Comparison of ENCODE assay signal across 11 mouse cellular contexts in the genomic region with DNA sequence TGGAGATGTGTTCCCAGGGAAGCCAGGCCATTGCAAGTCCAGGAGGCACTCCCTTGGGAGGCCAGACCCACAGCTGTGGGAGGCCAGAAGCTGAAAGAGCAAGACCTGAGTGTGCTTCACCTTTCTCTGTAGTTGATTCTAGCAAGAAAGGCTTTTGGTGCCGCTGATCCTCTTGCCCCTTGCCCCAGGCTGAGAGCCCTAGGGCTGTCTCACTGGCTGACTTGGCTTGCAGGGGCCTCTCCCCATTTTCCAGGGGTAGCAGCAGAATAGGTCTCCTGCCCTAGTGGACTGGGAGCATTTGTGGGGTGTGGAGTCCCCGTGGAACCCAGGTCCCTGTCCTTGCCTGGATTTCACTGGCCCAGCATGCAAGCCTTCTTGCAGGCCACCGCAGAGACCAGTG. TPM values are rescaled to one million over a fixed set of nuclear protein-coding genes. Genes with fewer than 3 reads are reported as not detected.
A peak's percentile ranks its signal among the peaks of the same experiment; 100 is the strongest.
DNase-seq lines count a peak whose midpoint lies in the region; ATAC-seq and TF ChIP-seq lines count a peak whose summit lies in the region.
"Had no signal": no experiment of that assay in that cellular context is flagged by ENCODE, and none has a peak within 500 bp of the region (broad histone marks: within the 10 kb centered on the region; RNA-seq: fewer than 3 reads in every experiment).

No protein-coding gene starts in this region.

- H3K4me2 ChIP-seq in heart, embryonic 12.5 days: peak overlapping the region; percentile 63
- H3K4me2 ChIP-seq in forebrain, embryonic 15.5 days (replicated peaks): peak overlapping the region; percentile 77
- peak overlapping the region; percentile 75 for H3K4me2 ChIP-seq in limb, embryonic 15.5 days

- DNase-seq in heart, postnatal 4 days: no peak
- no peak for DNase-seq in thymus, postnatal 14 days
- no peak for DNase-seq in embryo, embryonic 11 days

- peaks cover 22% of the 10 kb centered on the region for H3K27me3 ChIP-seq in heart, embryonic 12.5 days (replicated peaks)
- H3K27me3 ChIP-seq in E14TG2a.4 (ENCODE audit: insufficient read depth, low read length): peaks cover 86% of the 10 kb centered on the region
- H3K27me3 ChIP-seq in forebrain, embryonic 15.5 days: no peaks in the 10 kb centered on the region
- peaks cover 8% of the 10 kb centered on the region; the same call in 1 of the 2 replicates for H3K27me3 ChIP-seq in limb, embryonic 15.5 days

- peak overlapping the region; percentile 34 for H3K4me3 ChIP-seq in heart, embryonic 12.5 days
- H3K4me3 ChIP-seq in E14TG2a.4 (replicated peaks; ENCODE audit: low read length): peak overlapping the region; percentile 68
- H3K4me3 ChIP-seq in forebrain, embryonic 15.5 days: peak overlapping the region; percentile 45
- H3K4me3 ChIP-seq in limb, embryonic 15.5 days: peak overlapping the region; percentile 45

- peak overlapping the region; percentile 60 for H3K9ac ChIP-seq in heart, embryonic 12.5 days
- H3K9ac ChIP-seq in forebrain, embryonic 15.5 days (replicated peaks): peak overlapping the region; percentile 66
- H3K9ac ChIP-seq in limb, embryonic 15.5 days: no peak overlapping the region; the same call in 1 of the 2 replicates
- H3K9ac ChIP-seq: liver, embryonic 14.5 days had no signal

- WGBS in heart, embryonic 12.5 days: 29% methylated on average over 3 of the region's 3 CpGs
- WGBS in forebrain, embryonic 15.5 days: 15% methylated on average over 3 of the region's 3 CpGs
- 34% methylated on average over 3 of the region's 3 CpGs for WGBS in limb, embryonic 15.5 days

- TF ChIP-seq CTCF in E14TG2a.4 (conservative IDR thresholded peaks at IDR 0.05; ENCODE audit: low read length): no peak

- no peak for ATAC-seq in heart, embryonic 12.5 days (ENCODE audit: insufficient number of reproducible peaks, low FRiP score)
- ATAC-seq in forebrain, embryonic 15.5 days (replicated peaks): peak; percentile 8; the same call in 1 of the 2 replicates
- no peak for ATAC-seq in limb, embryonic 15.5 days (ENCODE audit: insufficient number of reproducible peaks, low FRiP score, low TSS enrichment, low read depth)
- no peak for ATAC-seq in erythroid progenitor cell, adult 5-6 weeks (replicated peaks; ENCODE audit: low FRiP score, poor library complexity, severe bottlenecking)

- H3K4me1 ChIP-seq in heart, embryonic 12.5 days (replicated peaks): peaks cover 50% of the 10 kb centered on the region
- H3K4me1 ChIP-seq in E14TG2a.4 (replicated peaks; ENCODE audit: low read depth, low read length): peaks cover 73% of the 10 kb centered on the region
- peaks cover 18% of the 10 kb centered on the region for H3K4me1 ChIP-seq in forebrain, embryonic 15.5 days
- peaks cover 38% of the 10 kb centered on the region for H3K4me1 ChIP-seq in limb, embryonic 15.5 days

- H3K27ac ChIP-seq in heart, embryonic 12.5 days (ENCODE audit: poor library complexity, severe bottlenecking): peak overlapping the region; percentile 61
- peak overlapping the region; percentile 77 for H3K27ac ChIP-seq in forebrain, embryonic 15.5 days (replicated peaks)
- peak overlapping the region; percentile 61; the same call in 1 of the 2 replicates for H3K27ac ChIP-seq in limb, embryonic 15.5 days
- H3K27ac ChIP-seq: liver, embryonic 14.5 days had no signal

- no peaks in the 10 kb centered on the region for H3K9me3 ChIP-seq in heart, embryonic 12.5 days (replicated peaks)
- H3K9me3 ChIP-seq in E14TG2a.4 (ENCODE audit: low read length): no peaks in the 10 kb centered on the region
- no peaks in the 10 kb centered on the region for H3K9me3 ChIP-seq in forebrain, embryonic 15.5 days
- H3K9me3 ChIP-seq in limb, embryonic 15.5 days: no peaks in the 10 kb centered on the region

- H3K36me3 ChIP-seq in heart, embryonic 12.5 days: 0 out of 2 replicates have a peak, but pooled peaks cover 10% of the 10 kb centered on the region
- no peaks in the 10 kb centered on the region for H3K36me3 ChIP-seq in E14TG2a.4 (ENCODE audit: insufficient read depth, low read length)
- no peaks in the 10 kb centered on the region for H3K36me3 ChIP-seq in forebrain, embryonic 15.5 days
- no peaks in the 10 kb centered on the region for H3K36me3 ChIP-seq in limb, embryonic 15.5 days

RNA-seq across cellular contexts. Expression of gene Myl7, which starts 2.7 kb away (rescaled TPM):
- 5,530 and 5,941 TPM in 2 replicates for polyA plus RNA-seq in heart, embryonic 12.5 days (2016; fragmentation: Nextera tagmentation; extraction: Ambion mirVana)
- total RNA-seq in heart, postnatal 4 days (2021): 1,000 to 10,000 TPM; 1,420 to 1,616 TPM
- 0.32 and 1.6 TPM in 2 replicates for polyA plus RNA-seq in forebrain, embryonic 15.5 days (2015; fragmentation: Nextera tagmentation; extraction: Ambion mirVana)
- 3.7 and 6.2 TPM in 2 replicates for polyA plus RNA-seq in limb, embryonic 15.5 days (2015; fragmentation: Nextera tagmentation; extraction: Ambion mirVana)
- not detected in 2 replicates for total RNA-seq in erythroid progenitor cell, adult 5-6 weeks (2015; ENCODE audit: low replicate concordance)
- total RNA-seq in erythroid progenitor cell, adult 5-6 weeks (2017; ENCODE audit: low replicate concordance): not detected in 2 replicates
- total RNA-seq: granulocyte monocyte progenitor cell, adult 5-6 weeks had no signal
- polyA plus RNA-seq: C2C12 had no signal

RNA-seq across cellular contexts. Expression of gene Pold2, which starts 23.2 kb away (rescaled TPM):
- 102 and 106 TPM in 2 replicates for polyA plus RNA-seq in heart, embryonic 12.5 days (2016; fragmentation: Nextera tagmentation; extraction: Ambion mirVana)
- 10 to 100 TPM; 68.5 to 70.2 TPM for total RNA-seq in heart, postnatal 4 days (2021)
- 72.6 and 76.4 TPM in 2 replicates for polyA plus RNA-seq in forebrain, embryonic 15.5 days (2015; fragmentation: Nextera tagmentation; extraction: Ambion mirVana)
- 116 and 118 TPM in 2 replicates for polyA plus RNA-seq in limb, embryonic 15.5 days (2015; fragmentation: Nextera tagmentation; extraction: Ambion mirVana)
- 23.1 and 38.2 TPM in 2 replicates for total RNA-seq in erythroid progenitor cell, adult 5-6 weeks (2015; ENCODE audit: low replicate concordance)
- 14.4 and 14.9 TPM in 2 replicates for total RNA-seq in erythroid progenitor cell, adult 5-6 weeks (2017; ENCODE audit: low replicate concordance)

RNA-seq across cellular contexts. Expression of gene Aebp1, which starts 39.6 kb away (rescaled TPM):
- polyA plus RNA-seq in heart, embryonic 12.5 days (2016; fragmentation: Nextera tagmentation; extraction: Ambion mirVana): 31.8 and 34.7 TPM in 2 replicates
- total RNA-seq in heart, postnatal 4 days (2021): 10 to 100 TPM; 38.7 to 39.6 TPM
- 10.0 and 10.4 TPM in 2 replicates for polyA plus RNA-seq in forebrain, embryonic 15.5 days (2015; fragmentation: Nextera tagmentation; extraction: Ambion mirVana)
- polyA plus RNA-seq in limb, embryonic 15.5 days (2015; fragmentation: Nextera tagmentation; extraction: Ambion mirVana): 78.4 and 83.4 TPM in 2 replicates
- total RNA-seq in erythroid progenitor cell, adult 5-6 weeks (2015; ENCODE audit: low replicate concordance): 1.3 TPM in 1 of 2 replicates, not detected in the other
- not detected in 2 replicates for total RNA-seq in erythroid progenitor cell, adult 5-6 weeks (2017; ENCODE audit: low replicate concordance)
- total RNA-seq: granulocyte monocyte progenitor cell, adult 5-6 weeks had no signal

RNA-seq across cellular contexts. Expression of gene Gck, which starts 48.6 kb away (rescaled TPM):
- polyA plus RNA-seq in heart, embryonic 12.5 days (2016; fragmentation: Nextera tagmentation; extraction: Ambion mirVana): 2.2 and 2.8 TPM in 2 replicates
- total RNA-seq in heart, postnatal 4 days (2021): not detected
- 6.8 and 7.7 TPM in 2 replicates for polyA plus RNA-seq in forebrain, embryonic 15.5 days (2015; fragmentation: Nextera tagmentation; extraction: Ambion mirVana)
- 1.1 and 1.3 TPM in 2 replicates for polyA plus RNA-seq in limb, embryonic 15.5 days (2015; fragmentation: Nextera tagmentation; extraction: Ambion mirVana)
- total RNA-seq in erythroid progenitor cell, adult 5-6 weeks (2015; ENCODE audit: low replicate concordance): not detected in 2 replicates
- total RNA-seq in erythroid progenitor cell, adult 5-6 weeks (2017; ENCODE audit: low replicate concordance): not detected in 2 replicates
- total RNA-seq: granulocyte monocyte progenitor cell, adult 5-6 weeks had no signal
- polyA plus RNA-seq: C2C12 had no signal

RNA-seq across cellular contexts. Expression of gene Ykt6, which starts 54.2 kb away (rescaled TPM):
- polyA plus RNA-seq in heart, embryonic 12.5 days (2016; fragmentation: Nextera tagmentation; extraction: Ambion mirVana): 41.6 and 42.0 TPM in 2 replicates
- 10 to 100 TPM; 92.8 to 94.5 TPM for total RNA-seq in heart, postnatal 4 days (2021)
- polyA plus RNA-seq in forebrain, embryonic 15.5 days (2015; fragmentation: Nextera tagmentation; extraction: Ambion mirVana): 86.0 and 95.9 TPM in 2 replicates
- polyA plus RNA-seq in limb, embryonic 15.5 days (2015; fragmentation: Nextera tagmentation; extraction: Ambion mirVana): 67.4 and 77.4 TPM in 2 replicates
- total RNA-seq in erythroid progenitor cell, adult 5-6 weeks (2015; ENCODE audit: low replicate concordance): 8.3 and 10.9 TPM in 2 replicates
- 10.6 and 18.4 TPM in 2 replicates for total RNA-seq in erythroid progenitor cell, adult 5-6 weeks (2017; ENCODE audit: low replicate concordance)

Comparison
In these comparisons a context has a peak if more than half of its experiments do, and no peak if none do; other contexts are left out.
1. RNA of gene Myl7, which starts 2.7 kb away (polyA plus RNA-seq): 5,530 to 5,941 TPM in heart, embryonic 12.5 days; 3.7 to 6.2 TPM in limb, embryonic 15.5 days and 0.32 to 1.6 TPM in forebrain, embryonic 15.5 days; every median in the first group is over 100 times any median in the second.
2. Peak in every context shown above with its lines, with median percentiles within 50 percentile points of each other: H3K27ac ChIP-seq, H3K4me2 ChIP-seq and H3K4me3 ChIP-seq.